Mouse (Mus musculus): ENCODE results near the gene Rabgap1. TPM values are rescaled to one million over a fixed set of nuclear protein-coding genes. Genes with fewer than 3 reads are reported as not detected.

Gene Rabgap1
- 1.3 and 2.3 TPM in 2 replicates for polyA plus RNA-seq (2012; ENCODE audit: low replicate concordance)

GRCm38 (mm10) chr2:37442611-37443591 lies at the start of gene Rabgap1, which contains the start of the genes Zbtb26 and Zbtb6:
Gene Rabgap1 (plus strand): TSS chr2:37443279.
Gene Zbtb26 (minus strand): TSS chr2:37443135.
Gene Zbtb6 (minus strand): TSS chr2:37443171.

DNA sequence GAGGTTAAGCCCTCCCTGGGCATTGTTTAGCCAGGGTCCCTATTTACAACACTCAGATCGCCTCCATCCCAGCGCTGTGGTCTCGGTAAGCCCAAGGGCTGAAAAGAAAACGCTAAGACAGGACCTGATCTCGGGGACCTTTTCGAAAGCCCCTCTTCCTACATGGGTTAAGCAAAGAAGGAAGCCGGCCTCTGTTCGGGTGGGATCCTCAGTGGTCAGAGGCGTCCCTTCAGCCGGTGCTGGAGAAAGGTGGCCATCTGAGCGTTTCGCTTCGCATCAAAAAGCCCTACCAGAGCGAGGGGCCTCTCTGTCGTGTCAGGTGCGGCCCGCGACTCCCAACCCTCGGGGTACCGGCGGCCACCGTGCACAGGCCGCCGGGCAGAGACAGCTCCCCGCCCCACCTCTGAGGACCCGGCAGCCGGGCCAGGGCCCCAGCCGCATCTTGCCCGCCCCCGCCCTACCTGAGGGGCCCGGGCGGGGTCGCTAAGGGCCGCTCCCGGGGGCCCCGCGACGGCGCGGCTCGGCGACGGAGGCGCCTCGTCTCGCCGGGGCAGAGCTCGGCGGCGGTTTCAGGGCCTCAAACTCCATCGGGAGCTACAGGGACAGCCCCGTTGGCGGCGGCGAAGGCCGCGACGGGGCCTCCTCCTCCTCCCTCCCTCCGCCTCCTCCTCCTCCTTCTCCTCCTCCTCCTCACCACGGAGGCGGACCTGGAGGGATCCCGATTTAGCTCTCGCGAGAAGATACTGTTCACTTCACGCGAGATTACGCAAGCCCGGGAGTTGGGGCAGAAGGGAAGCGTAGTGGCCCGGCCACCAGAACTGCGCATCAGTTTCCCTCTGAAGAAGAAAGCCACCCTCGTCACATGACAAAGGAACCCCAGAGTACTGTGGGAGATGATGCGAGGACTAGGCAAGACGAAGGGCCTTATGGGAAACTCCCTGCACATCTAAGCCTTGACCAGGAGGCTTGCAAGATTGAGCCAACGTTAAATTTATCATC lies 20.5 kb upstream of the Rabgap1 start, which contains the start of gene Rc3h2:
TSS of gene Rc3h2 (minus strand) at position 598 of the 999 bp plus-strand sequence.

GRCm38 (mm10) chr2:37516030-37516710 lies 73.1 kb downstream of the Rabgap1 start, which contains the start of gene Gpr21:
Gene Gpr21 (plus strand): TSS chr2:37516332.

Other genes with a start within 250 kb of the Rabgap1 start
- gene Olfr366, start 231.7 kb upstream of the Rabgap1 start, polyA plus RNA-seq (2012; ENCODE audit: low replicate concordance), result not detected in 2 replicates
- gene Olfr368, start 116.8 kb upstream of the Rabgap1 start, polyA plus RNA-seq (2012; ENCODE audit: low replicate concordance), result not detected in 2 replicates
- 2.6 and 3.6 TPM in 2 replicates for gene Pdcl, start 83.9 kb upstream of the Rabgap1 start, polyA plus RNA-seq (2012; ENCODE audit: low replicate concordance)
- 1.3 and 1.9 TPM in 2 replicates for gene Rc3h2, start 20.4 kb upstream of the Rabgap1 start, polyA plus RNA-seq (2012; ENCODE audit: low replicate concordance)
- 0.23 and 0.63 TPM in 2 replicates for gene Zbtb26, start 144 bp upstream of the Rabgap1 start, polyA plus RNA-seq (2012; ENCODE audit: low replicate concordance)
- gene Zbtb6, start 108 bp upstream of the Rabgap1 start, polyA plus RNA-seq (2012; ENCODE audit: low replicate concordance), result 0.89 and 1.2 TPM in 2 replicates
- not detected in 2 replicates for gene Gpr21, start 73.1 kb downstream of the Rabgap1 start, polyA plus RNA-seq (2012; ENCODE audit: low replicate concordance)